Mouse (Mus musculus): Measurements from ENCODE around the gene Agbl1.

The Agbl1 gene

GRCm38 (mm10) chr7:76392296-76392940 is 162.7 kb downstream of the Agbl1 start:
- DNase-seq (ENCODE audit: low spot score), result no peak

GRCm38 (mm10) chr7:76392941-76393817 is 163.5 kb downstream of the Agbl1 start:
- DNase-seq (ENCODE audit: low spot score), result peak; percentile 2

- no peak for DNase-seq (ENCODE audit: low spot score)
These were observed 178.4 kb downstream of the Agbl1 start for GRCm38 (mm10) chr7:76407930-76408557.

GRCm38 (mm10) chr7:76409020-76409419 is 179.3 kb downstream of the Agbl1 start:
- no peak for DNase-seq (ENCODE audit: low spot score)

- DNase-seq (ENCODE audit: low spot score), result no peak
These were observed 180.9 kb downstream of the Agbl1 start for GRCm38 (mm10) chr7:76410403-76411180.

- no peak for DNase-seq (ENCODE audit: low spot score)
These were observed 182.4 kb downstream of the Agbl1 start for GRCm38 (mm10) chr7:76411933-76412587.

GRCm38 (mm10) chr7:76416084-76416597 is 186.5 kb downstream of the Agbl1 start:
- no peak for DNase-seq (ENCODE audit: low spot score)

GRCm38 (mm10) chr7:76438581-76438980 is 208.9 kb downstream of the Agbl1 start:
- no peak for DNase-seq (ENCODE audit: low spot score)

GRCm38 (mm10) chr7:76438988-76439387 is 209.3 kb downstream of the Agbl1 start:
- no peak for DNase-seq (ENCODE audit: low spot score)

- DNase-seq (ENCODE audit: low spot score), result no peak
These were observed 232.8 kb downstream of the Agbl1 start for GRCm38 (mm10) chr7:76462361-76463001.

- no peak for DNase-seq (ENCODE audit: low spot score)
These were observed 236.7 kb downstream of the Agbl1 start for GRCm38 (mm10) chr7:76466427-76466826.

- no peak for DNase-seq (ENCODE audit: low spot score)
These were observed 244.5 kb downstream of the Agbl1 start for GRCm38 (mm10) chr7:76474233-76474632.

- no peak for DNase-seq (ENCODE audit: low spot score)
These were observed 255.9 kb downstream of the Agbl1 start for GRCm38 (mm10) chr7:76485546-76485945.

GRCm38 (mm10) chr7:76487519-76487918 is 257.8 kb downstream of the Agbl1 start:
- no peak for DNase-seq (ENCODE audit: low spot score)

GRCm38 (mm10) chr7:76524291-76524690 is 294.6 kb downstream of the Agbl1 start:
- no peak for DNase-seq (ENCODE audit: low spot score)

GRCm38 (mm10) chr7:76546456-76546855 is 316.8 kb downstream of the Agbl1 start:
- DNase-seq (ENCODE audit: low spot score), result no peak

GRCm38 (mm10) chr7:76547313-76547712 is 317.6 kb downstream of the Agbl1 start:
- DNase-seq (ENCODE audit: low spot score), result no peak

GRCm38 (mm10) chr7:76551860-76552259 is 322.2 kb downstream of the Agbl1 start:
- DNase-seq (ENCODE audit: low spot score), result no peak

GRCm38 (mm10) chr7:76560564-76561258 is 331.0 kb downstream of the Agbl1 start:
- DNase-seq (ENCODE audit: low spot score), result no peak

GRCm38 (mm10) chr7:76562506-76562905 is 332.8 kb downstream of the Agbl1 start:
- no peak for DNase-seq (ENCODE audit: low spot score)

Measured in adipocyte (in vitro differentiated cells).